8 mouse cellular contexts compared by ENCODE assay signal in genomic region chr10:43577299-43577996, GRCm38 (mm10). TPM values are rescaled to one million over a fixed set of nuclear protein-coding genes. Genes with fewer than 3 reads are reported as not detected.
A peak's percentile ranks its signal among the peaks of the same experiment; 100 is the strongest.
DNase-seq lines count a peak whose midpoint lies in the region; ATAC-seq and TF ChIP-seq lines count a peak whose summit lies in the region.

No protein-coding gene starts in this region.

- H3K4me2 ChIP-seq in limb, embryonic 12.5 days, result peak overlapping the region; percentile 74
- H3K4me2 ChIP-seq in midbrain, embryonic 12.5 days (replicated peaks), result peak overlapping the region; percentile 79

- DNase-seq in adrenal gland, postnatal 36 days, result peak; percentile 48 to 54
- peak; percentile 36 for DNase-seq in gonadal fat pad, adult 2 months (ENCODE audit: low read depth)
- peak; percentile 49 to 50 for DNase-seq in thymus, postnatal 36 days
- no peak for DNase-seq in left cerebral cortex, postnatal 25 days (ENCODE audit: low spot score in 2 of 2)

- no peaks in the 10 kb centered on the region for H3K36me3 ChIP-seq in E14TG2a.4 (ENCODE audit: insufficient read depth, low read length)
- H3K36me3 ChIP-seq in limb, embryonic 12.5 days, result peaks cover 13% of the 10 kb centered on the region
- peaks cover 8% of the 10 kb centered on the region for H3K36me3 ChIP-seq in midbrain, embryonic 12.5 days

- intact Hi-C loops in left cerebral cortex, postnatal 25 days (cut with DNase I), result loop anchor here (10.0 kb wide), 2 partner anchors 167 to 657 kb away; no protein-coding TSS in a partner anchor

- peak; percentile 33; the same call in 1 of the 2 replicates for ATAC-seq in limb, embryonic 12.5 days (ENCODE audit: insufficient number of reproducible peaks, insufficient read depth, low FRiP score, low TSS enrichment, low read depth)
- no peak for ATAC-seq in midbrain, embryonic 12.5 days (ENCODE audit: low FRiP score, low read depth)
- no peak for ATAC-seq in activated CD4-positive, CD25-positive, alpha-beta regulatory T cell, adult 4 months

- peak overlapping the region; percentile 100 for H3K27ac ChIP-seq in limb, embryonic 12.5 days
- H3K27ac ChIP-seq in midbrain, embryonic 12.5 days (replicated peaks), result no peak overlapping the region

- 0 out of 2 replicates have a peak overlapping the region, but pooled peaks have one; percentile 84 for H3K4me3 ChIP-seq in E14TG2a.4 (replicated peaks; ENCODE audit: low read length)
- H3K4me3 ChIP-seq in limb, embryonic 12.5 days (replicated peaks), result peak overlapping the region; percentile 85
- peak overlapping the region; percentile 78 for H3K4me3 ChIP-seq in midbrain, embryonic 12.5 days

- H3K27me3 ChIP-seq in E14TG2a.4 (ENCODE audit: insufficient read depth, low read length), result peaks cover 61% of the 10 kb centered on the region
- H3K27me3 ChIP-seq in limb, embryonic 12.5 days, result no peaks in the 10 kb centered on the region
- peaks cover 19% of the 10 kb centered on the region for H3K27me3 ChIP-seq in midbrain, embryonic 12.5 days

- no peak for TF ChIP-seq CTCF in E14TG2a.4 (conservative IDR thresholded peaks at IDR 0.05; ENCODE audit: low read length)

- H3K4me1 ChIP-seq in E14TG2a.4 (replicated peaks; ENCODE audit: low read depth, low read length), result peaks cover 55% of the 10 kb centered on the region
- peaks cover 17% of the 10 kb centered on the region for H3K4me1 ChIP-seq in limb, embryonic 12.5 days (replicated peaks)
- peaks cover 16% of the 10 kb centered on the region for H3K4me1 ChIP-seq in midbrain, embryonic 12.5 days

- peaks cover 5% of the 10 kb centered on the region for H3K9me3 ChIP-seq in E14TG2a.4 (ENCODE audit: low read length)
- H3K9me3 ChIP-seq in limb, embryonic 12.5 days, result peaks cover 7% of the 10 kb centered on the region; the same call in 1 of the 2 replicates
- no peaks in the 10 kb centered on the region for H3K9me3 ChIP-seq in midbrain, embryonic 12.5 days

- peak overlapping the region; percentile 97 for H3K9ac ChIP-seq in limb, embryonic 12.5 days (replicated peaks)
- H3K9ac ChIP-seq in midbrain, embryonic 12.5 days (replicated peaks), result 0 out of 2 replicates have a peak overlapping the region, but pooled peaks have one; percentile 1

- 8% methylated on average over 19 of the region's 19 CpGs for WGBS in limb, embryonic 12.5 days
- WGBS in midbrain, embryonic 12.5 days, result 14% methylated on average over 19 of the region's 19 CpGs

RNA-seq across cellular contexts. Expression of gene Cd24a, which starts 0.6 kb away (rescaled TPM):
- 10 to 100 TPM; 28.2 to 40.1 TPM for total RNA-seq in adrenal gland, postnatal 36 days (2021)
- 135 and 163 TPM in 2 replicates for polyA plus RNA-seq in gonadal fat pad, adult 2 months (2012; rRNA removed)
- 612 and 635 TPM in 2 replicates for polyA plus RNA-seq in limb, embryonic 12.5 days (2016; fragmentation: Nextera tagmentation; extraction: Ambion mirVana)
- 545 and 575 TPM in 2 replicates for polyA plus RNA-seq in midbrain, embryonic 12.5 days (2016; fragmentation: Nextera tagmentation; extraction: Ambion mirVana)
- total RNA-seq in left cerebral cortex, postnatal 25 days (2021), result 10 to 100 TPM; 12.0 to 12.7 TPM
- polyA plus RNA-seq in activated CD4-positive, CD25-positive, alpha-beta regulatory T cell, adult 4 months (2017; shearing (Covaris generic)), result 1 to 10 TPM in 1 of 2 experiments, not detected in 1; 6.1 TPM

RNA-seq across cellular contexts. Expression of gene 1700021F05Rik, which starts 36.7 kb away (rescaled TPM):
- 10 to 100 TPM; 65.3 to 67.7 TPM for total RNA-seq in adrenal gland, postnatal 36 days (2021)
- 5.4 and 7.9 TPM in 2 replicates for polyA plus RNA-seq in gonadal fat pad, adult 2 months (2012; rRNA removed)
- 55.6 and 64.2 TPM in 2 replicates for polyA plus RNA-seq in limb, embryonic 12.5 days (2016; fragmentation: Nextera tagmentation; extraction: Ambion mirVana)
- 59.1 and 62.8 TPM in 2 replicates for polyA plus RNA-seq in midbrain, embryonic 12.5 days (2016; fragmentation: Nextera tagmentation; extraction: Ambion mirVana)
- 10 to 100 TPM; 42.5 to 42.8 TPM for total RNA-seq in left cerebral cortex, postnatal 25 days (2021)
- polyA plus RNA-seq in activated CD4-positive, CD25-positive, alpha-beta regulatory T cell, adult 4 months (2017; shearing (Covaris generic)), result 10 to 100 TPM; 27.3 to 34.2 TPM

RNA-seq across cellular contexts. Expression of gene Gm9803, which starts 53.6 kb away (rescaled TPM):
- total RNA-seq in adrenal gland, postnatal 36 days (2021), result 10 to 100 TPM in 1 of 2 experiments, not detected in 1; 12.0 TPM
- 66.7 and 122 TPM in 2 replicates for polyA plus RNA-seq in gonadal fat pad, adult 2 months (2012; rRNA removed)
- 12.8 and 14.1 TPM in 2 replicates for polyA plus RNA-seq in limb, embryonic 12.5 days (2016; fragmentation: Nextera tagmentation; extraction: Ambion mirVana)
- 11.5 and 15.8 TPM in 2 replicates for polyA plus RNA-seq in midbrain, embryonic 12.5 days (2016; fragmentation: Nextera tagmentation; extraction: Ambion mirVana)
- total RNA-seq in left cerebral cortex, postnatal 25 days (2021), result 10 to 100 TPM in 1 of 2 experiments, not detected in 1; 11.6 TPM
- polyA plus RNA-seq in activated CD4-positive, CD25-positive, alpha-beta regulatory T cell, adult 4 months (2017; shearing (Covaris generic)), result 10 to 100 TPM; 33.4 to 45.0 TPM

Comparison
In these comparisons a context has a peak if more than half of its experiments do, and no peak if none do; other contexts are left out.
1. DNase-seq: peak in adrenal gland, postnatal 36 days (2 of 2), gonadal fat pad, adult 2 months (single experiment) and thymus, postnatal 36 days (2 of 2); none in left cerebral cortex, postnatal 25 days (0 of 2).
2. RNA of gene Cd24a, which starts 0.6 kb away (polyA plus RNA-seq): 612 to 635 TPM in limb, embryonic 12.5 days, 545 to 575 TPM in midbrain, embryonic 12.5 days and 135 to 163 TPM in gonadal fat pad, adult 2 months; 6.1 TPM in activated CD4-positive, CD25-positive, alpha-beta regulatory T cell, adult 4 months; every median in the first group is over 10 times any median in the second.
3. Peak in every context shown above with its lines, with median percentiles within 50 percentile points of each other: H3K4me3 ChIP-seq.